Mouse (Mus musculus): ENCODE data around the gene Atp2b1. TPM values are rescaled to one million over a fixed set of nuclear protein-coding genes. Genes with fewer than 3 reads are reported as not detected.

The Atp2b1 gene
- total and polyA plus RNA-seq, 2 experiments from 2014 or later: 189 to 299 TPM

DNA sequence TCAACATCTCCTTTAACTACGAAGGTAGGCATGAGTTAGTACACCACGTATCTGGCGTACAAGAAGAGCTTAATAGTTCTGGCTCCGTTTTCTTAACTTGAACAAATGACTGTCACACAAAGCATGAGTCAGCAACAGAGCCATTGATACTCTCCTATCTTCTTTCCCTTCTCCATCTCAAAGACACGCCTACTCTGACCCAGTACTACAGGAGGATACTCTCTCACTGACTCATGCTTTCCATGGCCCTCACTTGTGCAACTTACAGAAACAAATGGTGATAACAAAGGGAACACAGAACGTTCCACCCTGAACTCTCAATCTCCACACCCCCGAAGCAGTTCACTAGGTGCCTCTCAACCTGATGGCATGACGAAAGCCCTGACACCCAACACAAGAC lies 34.1 kb upstream of the Atp2b1 start:
- H3K4me2 ChIP-seq (ENCODE audit: low read depth, low read length, poor library complexity, severe bottlenecking): no peak overlapping the region
- no peak overlapping the region for H3K9ac ChIP-seq (replicated peaks; ENCODE audit: low read length, poor library complexity, severe bottlenecking)
- 91% methylated on average over 8 of the region's 8 CpGs for WGBS
- no peak for DNase-seq (ENCODE audit: low spot score)
- no peaks in the 10 kb centered on the region for H3K9me3 ChIP-seq (ENCODE audit: low read length)
- H3K36me3 ChIP-seq (ENCODE audit: insufficient read depth, low read length): no peaks in the 10 kb centered on the region
- H3K4me3 ChIP-seq (ENCODE audit: low read depth, low read length): no peak overlapping the region
- no peak for TF ChIP-seq CTCF (IDR thresholded peaks at IDR 0.05)
- no peak overlapping the region for H3K27ac ChIP-seq (ENCODE audit: low read depth, low read length)
- no peak for ATAC-seq (ENCODE audit: low FRiP score)
- H3K4me1 ChIP-seq (ENCODE audit: insufficient read depth, low read length): no peaks in the 10 kb centered on the region
- no peaks in the 10 kb centered on the region for H3K27me3 ChIP-seq (ENCODE audit: insufficient read depth, low read length)

- WGBS: 77% methylated on average over 2 of the region's 2 CpGs
- Histone ChIP-seq H3K4me2 (ENCODE audit: low read depth, low read length, poor library complexity, severe bottlenecking) (no peak overlapping the region), H3K4me3 (ENCODE audit: low read depth, low read length) (no peak overlapping the region), H3K9ac (replicated peaks; ENCODE audit: low read length, poor library complexity, severe bottlenecking) (no peak overlapping the region), H3K27ac (ENCODE audit: low read depth, low read length) (no peak overlapping the region), H3K4me1 (ENCODE audit: insufficient read depth, low read length) (no peaks in the 10 kb centered on the region), H3K27me3 (ENCODE audit: insufficient read depth, low read length) (no peaks in the 10 kb centered on the region), H3K9me3 (ENCODE audit: low read length) (no peaks in the 10 kb centered on the region), H3K36me3 (ENCODE audit: insufficient read depth, low read length) (no peaks in the 10 kb centered on the region)
- TF ChIP-seq CTCF (IDR thresholded peaks at IDR 0.05): no peak
- ATAC-seq (ENCODE audit: low FRiP score): no peak
- no peak for DNase-seq (ENCODE audit: low spot score)
Measured at GRCm38 (mm10) chr10:98880711-98881110, 33.5 kb upstream of the Atp2b1 start.

GRCm38 (mm10) chr10:98881492-98881891 lies 32.7 kb upstream of the Atp2b1 start:
- ATAC-seq (ENCODE audit: low FRiP score): no peak
- H3K9me3 ChIP-seq (ENCODE audit: low read length): no peaks in the 10 kb centered on the region

GRCm38 (mm10) chr10:98882587-98882986 lies 31.6 kb upstream of the Atp2b1 start:
- no peak for TF ChIP-seq CTCF (IDR thresholded peaks at IDR 0.05)
- Histone ChIP-seq H3K27ac (ENCODE audit: low read depth, low read length) (no peak overlapping the region), H3K36me3 (ENCODE audit: insufficient read depth, low read length) (no peaks in the 10 kb centered on the region), H3K4me3 (ENCODE audit: low read depth, low read length) (no peak overlapping the region), H3K9ac (replicated peaks; ENCODE audit: low read length, poor library complexity, severe bottlenecking) (no peak overlapping the region), H3K9me3 (ENCODE audit: low read length) (no peaks in the 10 kb centered on the region), H3K27me3 (ENCODE audit: insufficient read depth, low read length) (no peaks in the 10 kb centered on the region), H3K4me2 (ENCODE audit: low read depth, low read length, poor library complexity, severe bottlenecking) (no peak overlapping the region), H3K4me1 (ENCODE audit: insufficient read depth, low read length) (no peaks in the 10 kb centered on the region)
- ATAC-seq (ENCODE audit: low FRiP score) (no peak), DNase-seq (ENCODE audit: low spot score) (no peak)
- 88% methylated on average over 5 of the region's 5 CpGs for WGBS

More at GRCm38 (mm10) chr10:98881492-98881891, 32.7 kb upstream of the Atp2b1 start:
- no peak overlapping the region for H3K27ac ChIP-seq (ENCODE audit: low read depth, low read length)
- H3K4me1 ChIP-seq (ENCODE audit: insufficient read depth, low read length): no peaks in the 10 kb centered on the region
- H3K4me3 ChIP-seq (ENCODE audit: low read depth, low read length): no peak overlapping the region
- no peak overlapping the region for H3K9ac ChIP-seq (replicated peaks; ENCODE audit: low read length, poor library complexity, severe bottlenecking)
- DNase-seq (ENCODE audit: low spot score): no peak
- no peaks in the 10 kb centered on the region for H3K36me3 ChIP-seq (ENCODE audit: insufficient read depth, low read length)
- H3K27me3 ChIP-seq (ENCODE audit: insufficient read depth, low read length): no peaks in the 10 kb centered on the region
- no peak overlapping the region for H3K4me2 ChIP-seq (ENCODE audit: low read depth, low read length, poor library complexity, severe bottlenecking)
- TF ChIP-seq CTCF (IDR thresholded peaks at IDR 0.05): no peak
- WGBS: 90% methylated on average over 6 of the region's 6 CpGs

DNA sequence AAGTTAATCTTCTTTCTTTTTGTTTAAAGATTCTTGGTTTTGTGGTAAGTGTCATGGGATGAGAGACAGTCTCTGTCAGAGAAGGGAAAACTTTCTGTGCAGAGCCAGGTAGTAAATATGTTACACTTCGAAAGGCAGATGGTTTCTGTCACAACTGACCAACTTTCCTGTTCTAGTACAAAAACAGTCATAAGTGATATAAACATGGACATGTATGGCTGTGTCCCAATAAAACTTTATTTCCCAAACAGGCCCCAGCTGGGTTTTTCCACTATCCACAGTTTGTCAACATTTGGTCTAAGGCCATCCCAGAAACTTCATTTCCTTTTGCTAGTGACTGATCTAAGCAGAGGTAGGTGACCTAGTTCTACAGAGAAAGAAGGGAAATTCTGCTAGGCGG lies 29.8 kb upstream of the Atp2b1 start:
- Histone ChIP-seq H3K27ac (ENCODE audit: low read depth, low read length) (no peak overlapping the region), H3K4me3 (ENCODE audit: low read depth, low read length) (no peak overlapping the region), H3K36me3 (ENCODE audit: insufficient read depth, low read length) (no peaks in the 10 kb centered on the region), H3K9me3 (ENCODE audit: low read length) (no peaks in the 10 kb centered on the region), H3K27me3 (ENCODE audit: insufficient read depth, low read length) (no peaks in the 10 kb centered on the region), H3K9ac (replicated peaks; ENCODE audit: low read length, poor library complexity, severe bottlenecking) (no peak overlapping the region), H3K4me1 (ENCODE audit: insufficient read depth, low read length) (no peaks in the 10 kb centered on the region), H3K4me2 (ENCODE audit: low read depth, low read length, poor library complexity, severe bottlenecking) (no peak overlapping the region)
- ATAC-seq (ENCODE audit: low FRiP score) (no peak), DNase-seq (ENCODE audit: low spot score) (no peak)
- WGBS: 89% methylated on average over 2 of the region's 2 CpGs
- TF ChIP-seq CTCF (IDR thresholded peaks at IDR 0.05): no peak

DNA sequence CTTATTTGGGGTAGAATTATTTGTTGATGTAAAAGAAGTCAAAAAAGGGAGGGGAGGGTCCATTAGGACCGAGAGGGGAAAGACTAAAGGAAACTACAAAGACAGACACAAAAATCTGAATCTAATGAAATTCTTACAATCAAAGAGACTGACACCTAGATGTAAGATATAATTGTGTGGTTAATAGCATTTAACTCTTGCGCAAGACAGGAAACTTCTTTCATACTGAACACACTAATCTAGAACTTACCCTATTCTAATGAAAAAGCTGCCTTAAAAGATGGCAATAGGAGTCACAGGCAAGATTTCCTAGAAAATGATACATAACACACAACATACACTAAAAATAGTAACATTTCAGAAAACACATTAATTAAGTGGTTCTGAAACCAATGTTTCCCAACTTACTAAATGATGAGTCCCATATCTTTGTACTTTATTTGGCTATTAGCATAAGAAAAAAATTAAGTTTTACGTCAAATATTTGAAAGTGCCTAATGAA lies 27.4 kb upstream of the Atp2b1 start:
- Histone ChIP-seq H3K27me3 (ENCODE audit: insufficient read depth, low read length) (no peaks in the 10 kb centered on the region), H3K9me3 (ENCODE audit: low read length) (no peaks in the 10 kb centered on the region), H3K36me3 (ENCODE audit: insufficient read depth, low read length) (no peaks in the 10 kb centered on the region), H3K9ac (replicated peaks; ENCODE audit: low read length, poor library complexity, severe bottlenecking) (no peak overlapping the region), H3K27ac (ENCODE audit: low read depth, low read length) (no peak overlapping the region), H3K4me1 (ENCODE audit: insufficient read depth, low read length) (no peaks in the 10 kb centered on the region), H3K4me3 (ENCODE audit: low read depth, low read length) (no peak overlapping the region), H3K4me2 (ENCODE audit: low read depth, low read length, poor library complexity, severe bottlenecking) (no peak overlapping the region)
- 95% methylated on average over 3 of the region's 3 CpGs for WGBS
- no peak for TF ChIP-seq CTCF (IDR thresholded peaks at IDR 0.05)
- DNase-seq (ENCODE audit: low spot score) (no peak), ATAC-seq (ENCODE audit: low FRiP score) (no peak)
